Mouse (Mus musculus) cerebellum, adult 2 months (tissue): ENCODE data around the gene Srd5a3. TPM values are rescaled to one million over a fixed set of nuclear protein-coding genes. Genes with fewer than 3 reads are reported as not detected.
"Not testable (repeated sequence)": the region's sequence is repeated elsewhere in the genome, so short reads cannot be mapped to it uniquely, and the experiment has no call there.

Experiments used
- DNase-seq, 2 experiments: peaks; one replicate each; pipeline ENCODE4 v3.0.0; 2021
- H3K27ac ChIP-seq: fragments of 200-500 bp; 2 replicates; pipeline ENCODE4 v1.5.1; 2012; ENCODE audit warnings: low read length, control low read depth, inconsistent platforms; ENCODE audit not compliant: insufficient read depth
- H3K27me3 ChIP-seq: fragments of 200-500 bp; 2 replicates; pipeline ENCODE4 v1.6.1; 2012; ENCODE audit warnings: inconsistent platforms, mild to moderate bottlenecking, low read length, moderate library complexity; ENCODE audit not compliant: control insufficient read depth, insufficient read depth
- H3K4me1 ChIP-seq: fragments of 200-500 bp; 2 replicates; pipeline ENCODE4 v1.6.1; 2011; ENCODE audit warnings: low read length; ENCODE audit not compliant: control insufficient read depth, insufficient read depth
- H3K4me3 ChIP-seq: fragments of 200-500 bp; replicated peaks from 2 replicates; pipeline ENCODE3; 2011; ENCODE audit warnings: mild to moderate bottlenecking, low read depth, low read length, control low read depth; ENCODE audit not compliant: insufficient read depth
- CTCF ChIP-seq: fragments of 200-500 bp; IDR thresholded peaks from 2 replicates; pipeline ENCODE4 v1.5.1; 2011; ENCODE audit warnings: low read depth, mild to moderate bottlenecking, control low read depth, low read length, moderate library complexity, borderline replicate concordance; ENCODE audit not compliant: insufficient read depth
- POLR2A ChIP-seq: fragments of 200-500 bp; IDR thresholded peaks from 2 replicates; pipeline ENCODE4 v1.6.1; 2011; ENCODE audit warnings: low read length, control low read depth, borderline replicate concordance; ENCODE audit not compliant: insufficient read depth
- WGBS: fragments of 180-500 bp; shearing (Covaris S2); methylation state at CpG from one replicate; pipeline ENCODE4 v1.1.7; 2018; 5-methylcytosine and 5-hydroxymethylcytosine counted together
- polyA plus RNA-seq: library from polyadenylated mRNA; depleted of rRNA; stranded (reverse); fragments of >200 nt; gene quantifications from 2 replicates; pipeline ENCODE4 v1.2.3, GENCODE M21; 2012; rRNA removed

The Srd5a3 gene
- polyA plus RNA-seq = 19.3 and 19.8 TPM in 2 replicates

GRCm38 (mm10) chr5:76139808-76140729, at the start of gene Srd5a3:
Gene Srd5a3, plus strand, starts transcription at chr5:76140271.
- WGBS = 2% methylated on average over 64 of the region's 69 CpGs
- DNase-seq = peak; percentile 83
- Histone ChIP-seq H3K27ac (peak within 1 kb of the TSS; percentile 58), H3K4me1 (no peaks in the 10 kb centered on the region), H3K27me3 (no peaks in the 10 kb centered on the region), H3K4me3 (peak within 1 kb of the TSS; percentile 75)
- TF ChIP-seq CTCF (no peak), POLR2A (0 out of 2 replicates have a peak, but pooled peaks have one; percentile 17)

GRCm38 (mm10) chr5:76103809-76104208, 36.3 kb upstream of the Srd5a3 start:
- not testable (repeated sequence) for H3K27ac ChIP-seq, H3K4me1 ChIP-seq, DNase-seq, H3K27me3 ChIP-seq, H3K4me3 ChIP-seq
- WGBS = 83% methylated on average over 5 of the region's 5 CpGs

DNA sequence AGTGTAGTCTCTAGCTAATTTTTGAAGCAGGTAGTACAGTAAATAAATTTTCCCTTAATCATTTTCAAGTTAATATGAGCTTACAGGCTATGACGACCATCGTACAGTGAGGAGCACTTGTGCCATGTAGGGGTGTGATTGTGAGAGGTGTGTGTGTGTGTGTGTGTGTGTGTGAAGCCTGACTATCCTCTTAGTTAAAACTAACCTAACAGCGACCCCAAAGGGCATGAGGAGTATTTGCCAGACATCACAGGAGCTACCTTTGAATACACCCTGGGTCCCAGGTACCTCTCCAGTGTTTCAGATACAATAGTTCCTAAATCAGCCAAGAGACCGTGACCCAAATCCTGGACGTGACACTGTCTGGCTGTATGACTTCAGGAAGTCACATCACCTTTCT, 32.8 kb upstream of the Srd5a3 start:
- no peak for DNase-seq
- Histone ChIP-seq H3K27ac (no peak overlapping the region), H3K4me1 (no peaks in the 10 kb centered on the region), H3K4me3 (no peak overlapping the region), H3K27me3 (no peaks in the 10 kb centered on the region; the same call in 1 of the 2 replicates)
- TF ChIP-seq CTCF (no peak), POLR2A (no peak)
- 89% methylated on average over 5 of the region's 5 CpGs for WGBS

- no peak for TF ChIP-seq CTCF
- TF ChIP-seq POLR2A = no peak
- no peak for DNase-seq
- H3K4me1 ChIP-seq = no peaks in the 10 kb centered on the region
- 24% methylated on average over 3 of the region's 3 CpGs for WGBS
- no peaks in the 10 kb centered on the region; the same call in 1 of the 2 replicates for H3K27me3 ChIP-seq
- no peak overlapping the region for H3K4me3 ChIP-seq
- H3K27ac ChIP-seq = no peak overlapping the region
Observed at GRCm38 (mm10) chr5:76108496-76108895, 31.6 kb upstream of the Srd5a3 start.

DNA sequence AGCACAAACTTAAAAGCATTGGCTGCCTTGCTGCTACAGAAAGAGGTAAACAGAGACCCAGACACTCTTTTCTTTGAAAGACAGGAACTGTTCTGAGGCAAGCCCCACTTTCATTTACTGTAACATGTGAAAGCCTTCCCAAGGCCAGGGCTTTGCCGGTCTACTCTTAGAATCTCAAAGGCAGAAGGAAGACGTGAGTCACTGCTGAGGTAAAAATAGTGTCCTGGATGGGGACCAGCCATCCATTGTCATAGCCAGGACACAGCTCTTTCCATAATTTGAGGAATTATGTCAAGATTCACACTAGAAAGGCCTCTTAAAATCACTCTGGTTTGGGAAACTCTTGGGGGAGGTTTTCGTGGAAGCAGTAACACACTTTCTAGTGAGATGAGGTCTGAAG, 28.9 kb upstream of the Srd5a3 start:
- peaks cover 7% of the 10 kb centered on the region; the same call in 1 of the 2 replicates for H3K4me1 ChIP-seq
- TF ChIP-seq POLR2A (no peak), CTCF (no peak)
- H3K27me3 ChIP-seq = no peaks in the 10 kb centered on the region; the same call in 1 of the 2 replicates
- peak in 1 of 2 experiments; percentile 26 for DNase-seq
- no peak overlapping the region for H3K27ac ChIP-seq
- H3K4me3 ChIP-seq = no peak overlapping the region
- 62% methylated on average over 3 of the region's 3 CpGs for WGBS

GRCm38 (mm10) chr5:76112016-76112415, 28.1 kb upstream of the Srd5a3 start:
- 90% methylated on average over 4 of the region's 4 CpGs for WGBS
- H3K27ac ChIP-seq = no peak overlapping the region
- DNase-seq = no peak
- TF ChIP-seq POLR2A (no peak), CTCF (no peak)
- no peaks in the 10 kb centered on the region; the same call in 1 of the 2 replicates for H3K27me3 ChIP-seq
- peaks cover 10% of the 10 kb centered on the region; the same call in 1 of the 2 replicates for H3K4me1 ChIP-seq
- no peak overlapping the region for H3K4me3 ChIP-seq

GRCm38 (mm10) chr5:76115436-76116041, 24.5 kb upstream of the Srd5a3 start:
- Histone ChIP-seq H3K4me1 (peaks cover 10% of the 10 kb centered on the region; the same call in 1 of the 2 replicates), H3K27me3 (no peaks in the 10 kb centered on the region), H3K27ac (no peak overlapping the region), H3K4me3 (no peak overlapping the region)
- DNase-seq = peak; percentile 53 to 83
- WGBS = 10% methylated on average over 8 of the region's 8 CpGs
- TF ChIP-seq CTCF = no peak
- TF ChIP-seq POLR2A = no peak
